Mouse (Mus musculus): ENCODE results near the gene Dus4l. TPM values are rescaled to one million over a fixed set of nuclear protein-coding genes. Genes with fewer than 3 reads are reported as not detected.
"Not testable (repeated sequence)": the region's sequence is repeated elsewhere in the genome, so short reads cannot be mapped to it uniquely, and the experiment has no call there.

Dus4l gene
- 1 to 10 TPM; 6.5 to 8.3 TPM for total RNA-seq (2021)

DNA sequence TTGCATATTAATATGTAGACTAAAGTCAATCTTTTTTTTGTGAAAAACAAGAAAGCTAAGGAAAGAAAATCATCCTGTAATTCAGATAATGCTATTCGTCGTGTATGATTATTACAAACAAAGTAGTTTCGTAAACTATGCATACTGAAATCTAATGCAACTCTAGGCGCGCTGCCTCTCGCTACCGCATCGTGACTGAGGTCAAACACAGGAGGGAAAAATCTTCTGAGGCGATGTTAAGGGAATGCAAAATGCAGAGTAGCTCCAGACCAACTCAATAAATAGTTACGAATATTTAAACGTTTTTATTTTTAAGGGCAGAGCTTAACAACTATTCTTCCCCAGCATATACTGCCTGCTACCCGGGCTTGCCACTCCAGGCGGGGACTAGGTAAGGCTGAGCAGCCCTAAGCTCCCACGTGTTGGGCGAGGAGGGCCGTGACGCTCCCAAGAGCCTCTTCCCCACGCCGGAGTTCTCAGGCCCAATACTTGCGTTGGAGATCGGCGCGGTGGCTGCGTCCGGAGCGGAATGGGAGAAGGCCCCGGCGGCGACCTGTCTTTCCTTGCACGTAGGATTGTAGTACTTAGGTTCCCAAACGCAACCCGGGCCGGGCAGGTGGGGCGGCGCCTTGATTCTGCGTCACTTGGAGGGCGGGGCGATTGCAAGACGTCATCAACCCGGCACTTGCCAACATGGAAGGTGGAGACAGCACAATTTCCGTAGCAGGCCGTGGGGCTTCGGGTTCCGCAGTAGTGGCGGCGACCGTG is at the start of gene Dus4l, which contains the start of gene Cog5:
Gene Dus4l, minus strand, starts transcription at position 630 of the 768 bp plus-strand sequence.
Gene Cog5, plus strand, starts transcription at position 673 of the 768 bp plus-strand sequence.
- intact Hi-C loops (cut with DNase I): loop anchor here (5.0 kb wide), 1 partner anchor 142 kb away; no protein-coding TSS in a partner anchor
- peak; percentile 99 for DNase-seq (ENCODE audit: low spot score in 2 of 2)

DNA sequence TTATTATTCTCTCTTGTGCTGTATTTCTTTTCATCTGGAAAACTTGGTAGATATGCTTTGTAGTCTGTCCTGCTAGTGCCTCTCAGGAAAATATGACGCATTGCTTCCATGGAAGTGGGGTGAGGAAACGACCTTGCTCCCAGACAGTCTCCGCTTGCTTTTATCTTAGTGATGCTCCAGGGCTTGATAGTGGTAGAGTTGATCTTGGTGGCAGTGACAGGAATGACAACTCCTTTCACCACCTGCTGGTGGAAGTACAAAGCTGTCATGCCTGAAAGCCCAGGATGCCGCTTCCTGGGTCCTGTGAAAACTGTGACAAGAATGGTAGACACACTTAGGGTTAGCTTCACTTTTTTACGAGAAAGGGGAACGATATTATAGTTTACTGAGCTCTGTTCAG is 49.3 kb upstream of the Dus4l start:
- DNase-seq (ENCODE audit: low spot score in 2 of 2): no peak
- intact Hi-C loops (cut with DNase I): no loop called here

GRCm38 (mm10) chr12:31701411-31701810 is 46.8 kb upstream of the Dus4l start:
- intact Hi-C loops (cut with DNase I): no loop called here
- no peak for DNase-seq (ENCODE audit: low spot score in 2 of 2)

- intact Hi-C loops (cut with DNase I): no loop called here
- no peak for DNase-seq (ENCODE audit: low spot score in 2 of 2)
Measured at GRCm38 (mm10) chr12:31700623-31701347, 46.2 kb upstream of the Dus4l start.

DNA sequence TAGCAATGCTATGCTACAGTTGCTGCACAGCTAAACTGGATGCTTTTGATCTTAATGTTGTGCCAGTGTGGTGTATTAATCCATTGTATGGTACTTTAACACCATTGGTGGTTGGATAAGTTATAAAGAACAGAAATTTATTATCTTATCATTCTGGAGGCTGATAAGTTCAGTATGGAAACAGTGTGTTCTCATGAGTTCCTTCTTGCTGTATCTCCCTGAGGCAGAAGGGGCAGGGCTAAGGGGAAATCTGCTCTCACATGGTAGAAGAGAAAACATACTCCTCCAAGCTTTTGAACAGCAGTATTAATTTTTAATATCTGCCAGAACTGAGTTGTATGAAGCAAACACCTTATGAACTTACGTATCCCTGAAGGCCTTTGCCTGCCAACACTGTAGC is 38.7 kb upstream of the Dus4l start:
- DNase-seq (ENCODE audit: low spot score in 2 of 2): no peak
- intact Hi-C loops (cut with DNase I): no loop called here

DNA sequence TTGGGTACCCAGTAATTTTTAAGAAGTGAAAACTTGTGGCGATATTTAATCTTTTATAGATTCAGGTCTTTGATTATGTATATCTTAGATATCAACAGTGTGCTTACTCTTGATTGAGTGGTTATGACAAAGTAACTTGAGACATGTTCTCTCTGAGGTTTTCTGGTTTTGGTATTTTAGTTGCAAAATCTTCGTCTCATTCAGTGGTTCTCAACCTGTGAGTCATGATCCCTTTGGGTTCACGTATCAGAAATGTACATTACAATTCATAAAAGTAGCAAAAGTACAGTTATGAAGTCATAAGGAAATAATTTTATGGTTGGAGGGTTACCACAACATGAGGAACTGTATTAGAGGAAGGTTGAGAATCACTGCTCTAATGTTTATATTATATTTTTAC is 32.1 kb upstream of the Dus4l start:
- intact Hi-C loops (cut with DNase I): no loop called here
- no peak for DNase-seq (ENCODE audit: low spot score in 2 of 2)

DNA sequence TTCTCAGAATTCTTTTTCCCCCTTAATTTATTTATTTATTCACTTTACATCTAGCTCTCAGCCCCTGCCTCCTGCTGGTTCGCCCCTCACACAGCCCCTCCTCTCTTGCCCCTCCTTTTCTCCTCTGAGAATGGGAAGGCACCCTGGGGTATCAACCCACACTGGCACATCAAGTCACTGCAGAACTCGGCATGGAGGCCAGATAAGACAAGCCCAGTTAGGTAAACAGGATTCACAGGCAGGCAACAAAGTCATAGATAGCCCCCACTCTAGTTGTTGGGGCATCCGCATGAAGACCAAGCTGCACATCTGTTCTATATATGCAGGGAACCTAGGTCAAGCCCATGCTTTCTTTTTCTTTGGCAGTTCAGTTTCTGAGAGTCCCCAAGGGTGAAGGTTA is 12.6 kb upstream of the Dus4l start:
- DNase-seq (ENCODE audit: low spot score in 2 of 2): no peak
- intact Hi-C loops (cut with DNase I): no loop called here

GRCm38 (mm10) chr12:31665999-31666398 is 11.4 kb upstream of the Dus4l start:
- intact Hi-C loops (cut with DNase I): no loop called here
- no peak for DNase-seq (ENCODE audit: low spot score in 2 of 2)

DNA sequence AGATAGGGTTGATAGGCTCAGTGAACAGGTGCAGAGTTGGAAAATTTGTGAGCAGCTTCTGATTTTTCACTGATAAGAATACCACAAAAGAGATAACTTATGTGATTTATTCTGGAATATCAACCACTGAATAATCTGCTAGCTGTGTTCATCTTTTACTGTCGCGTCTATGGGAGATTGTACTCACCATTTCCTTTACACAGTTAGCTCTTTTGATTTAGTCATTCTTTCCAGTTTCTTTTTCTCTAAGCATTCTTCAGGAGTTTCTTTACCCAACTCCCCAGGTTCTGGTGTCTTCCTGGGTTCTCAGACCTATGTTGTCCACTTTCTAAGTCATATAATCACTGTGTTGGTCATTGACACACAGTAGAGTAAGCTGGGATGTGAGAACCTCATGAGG is 2.2 kb upstream of the Dus4l start:
- intact Hi-C loops (cut with DNase I): loop anchor here (5.0 kb wide), 1 partner anchor 270 kb away; no protein-coding TSS in a partner anchor

GRCm38 (mm10) chr12:31654965-31655477 is 395 bp upstream of the Dus4l start:
- intact Hi-C loops (cut with DNase I): loop anchor here (5.0 kb wide), 2 partner anchors 143 to 272 kb away; no protein-coding TSS in a partner anchor
- DNase-seq (ENCODE audit: low spot score in 2 of 2): no peak

More for the DNA sequence above, 2.2 kb upstream of the Dus4l start:
- DNase-seq (ENCODE audit: low spot score in 2 of 2): no peak

GRCm38 (mm10) chr12:31653611-31654010 is 1.0 kb downstream of the Dus4l start:
- no peak for DNase-seq (ENCODE audit: low spot score in 2 of 2)
- intact Hi-C loops (cut with DNase I): loop anchor here (5.0 kb wide), 1 partner anchor 141 kb away; no protein-coding TSS in a partner anchor

DNA sequence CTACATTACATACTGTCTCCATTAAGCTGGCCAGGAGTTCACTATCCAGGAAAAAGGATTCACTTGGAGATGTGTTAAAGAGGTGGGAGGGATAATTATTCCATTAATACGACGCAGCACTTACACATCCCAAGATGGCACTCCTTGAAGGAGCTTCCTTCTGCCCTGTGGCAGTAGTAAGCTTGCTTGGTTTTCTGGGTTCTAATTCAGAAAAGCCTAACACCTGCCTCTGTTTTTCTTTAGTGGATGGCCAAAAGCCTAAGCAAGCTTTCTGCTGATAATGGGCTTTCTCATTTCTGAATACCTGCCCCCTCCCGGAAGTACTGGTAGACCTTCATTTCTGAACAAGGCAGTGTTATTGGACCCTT is 19.4 kb downstream of the Dus4l start:
- no peak for DNase-seq (ENCODE audit: low spot score in 2 of 2)
- intact Hi-C loops (cut with DNase I): loop anchor here (10.0 kb wide), 2 partner anchors 130 to 300 kb away; no protein-coding TSS in a partner anchor

DNA sequence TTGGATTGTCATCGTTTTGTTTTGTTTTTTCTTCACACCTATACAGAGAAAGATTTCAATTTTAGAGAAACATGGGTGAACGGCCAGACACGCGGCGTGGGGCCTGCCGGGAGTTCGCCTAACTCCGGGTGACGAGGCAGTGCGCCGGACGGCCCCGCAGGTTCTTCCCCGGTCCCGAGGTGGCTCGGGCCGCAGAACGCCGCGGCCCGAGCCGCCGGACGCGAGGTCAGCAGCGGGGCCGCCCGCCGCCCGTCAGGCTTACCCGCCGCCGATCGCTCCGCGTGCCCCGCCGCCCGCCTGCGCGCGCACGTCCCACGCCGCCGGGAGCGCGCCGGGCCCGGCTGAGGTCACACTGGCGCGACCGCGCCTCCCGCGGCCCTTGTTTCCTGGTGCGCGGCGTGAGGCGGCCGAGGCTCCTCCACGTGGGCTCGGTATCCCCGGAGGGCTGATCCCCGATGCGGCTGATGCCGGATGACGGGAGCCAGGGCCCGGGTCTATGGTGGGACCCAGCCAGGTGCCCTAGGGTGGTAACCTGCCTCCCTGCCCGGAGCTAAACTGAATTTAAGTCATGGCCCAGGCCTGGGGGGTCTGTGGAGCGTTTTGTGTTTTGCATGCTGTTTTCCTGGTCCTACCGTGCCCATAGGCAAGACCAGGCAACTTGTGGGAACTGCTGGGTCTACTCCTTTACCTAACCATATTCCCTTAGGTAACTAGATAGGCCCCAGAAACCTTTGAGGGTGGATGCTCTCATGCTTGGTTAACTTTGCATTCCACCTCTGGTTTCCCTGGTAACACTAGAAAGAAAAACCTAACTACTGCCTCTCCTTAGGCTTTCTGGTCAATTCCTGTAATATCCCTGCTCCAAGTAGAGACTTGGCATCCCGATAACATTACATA is 20.0 kb downstream of the Dus4l start, which contains the start of gene Bcap29:
Gene Bcap29, minus strand, starts transcription at position 316 of the 897 bp plus-strand sequence.
- intact Hi-C loops (cut with DNase I): loop anchor here (10.0 kb wide), 2 partner anchors 130 to 300 kb away; no protein-coding TSS in a partner anchor

DNA sequence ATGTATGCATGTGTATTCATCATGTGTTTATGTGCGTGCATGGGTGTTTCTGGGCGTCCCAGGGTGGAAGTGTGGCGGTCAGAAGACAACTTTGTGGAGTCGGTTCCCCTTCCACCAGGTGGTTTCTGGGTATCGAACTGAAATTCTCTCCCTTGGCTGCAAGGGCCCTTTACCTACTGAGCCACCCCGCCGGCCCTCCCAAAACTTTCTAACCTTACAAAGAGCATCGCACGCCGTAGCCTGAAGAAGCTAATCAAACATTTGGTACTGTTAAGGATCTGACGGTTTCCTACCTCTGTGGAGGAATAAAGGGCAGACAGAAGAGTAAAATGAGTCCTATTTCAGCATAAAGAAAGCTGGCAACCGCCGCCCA is 20.7 kb downstream of the Dus4l start:
- no peak for DNase-seq (ENCODE audit: low spot score in 2 of 2)
- intact Hi-C loops (cut with DNase I): loop anchor here (10.0 kb wide), 2 partner anchors 129 to 301 kb away; no protein-coding TSS in a partner anchor

More for the DNA sequence above, 20.0 kb downstream of the Dus4l start, which contains the start of gene Bcap29:
- peak; percentile 60 to 71 for DNase-seq (ENCODE audit: low spot score in 2 of 2)

DNA sequence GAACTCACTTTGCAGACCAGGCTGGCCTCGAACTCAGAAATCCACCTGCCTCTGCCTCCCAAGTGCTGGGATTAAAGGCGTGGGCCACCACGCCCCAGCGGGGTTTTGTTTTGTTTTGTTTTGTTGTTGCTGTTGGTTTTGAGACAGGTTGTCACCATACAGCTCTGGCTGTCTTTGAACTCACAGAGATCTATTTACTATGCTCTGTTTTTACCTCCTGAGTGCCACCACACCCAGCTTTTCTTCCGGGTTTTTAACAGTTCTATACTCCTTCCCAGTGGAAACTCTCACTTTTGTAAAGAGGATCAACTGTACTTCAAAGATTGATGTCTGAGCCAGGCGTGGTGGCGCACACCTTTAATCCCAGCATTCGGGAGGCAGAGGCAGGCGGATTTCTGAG is 26.2 kb downstream of the Dus4l start:
- DNase-seq (ENCODE audit: low spot score in 2 of 2); intact Hi-C loops (cut with DNase I): not testable (repeated sequence)

GRCm38 (mm10) chr12:31625016-31625415 is 29.6 kb downstream of the Dus4l start:
- intact Hi-C loops (cut with DNase I): no loop called here
- no peak for DNase-seq (ENCODE audit: low spot score in 2 of 2)

DNA sequence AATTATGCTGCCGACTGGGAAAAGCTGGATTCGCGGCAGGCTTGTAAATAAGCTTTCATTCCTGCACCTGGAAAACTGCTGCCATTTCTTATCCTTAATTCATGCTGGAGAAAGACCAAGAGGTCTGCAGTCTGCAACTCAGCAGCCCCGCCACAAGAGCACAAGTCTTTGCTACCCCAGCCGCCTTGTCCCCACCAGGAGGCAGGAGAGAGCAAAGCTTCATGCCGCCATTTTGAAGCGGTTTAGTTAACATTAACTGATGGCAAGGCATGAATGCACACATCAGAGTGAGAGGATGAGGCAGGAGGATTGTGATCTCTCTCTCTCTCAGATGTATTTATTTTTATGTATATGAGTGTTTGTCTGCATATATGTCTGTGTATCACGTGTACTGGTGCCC is 34.5 kb downstream of the Dus4l start:
- intact Hi-C loops (cut with DNase I): no loop called here
- DNase-seq (ENCODE audit: low spot score in 2 of 2): no peak

- no peak for DNase-seq (ENCODE audit: low spot score in 2 of 2)
- intact Hi-C loops (cut with DNase I): no loop called here
Measured at GRCm38 (mm10) chr12:31613353-31613752, 41.3 kb downstream of the Dus4l start.

GRCm38 (mm10) chr12:31608138-31608537 is 46.5 kb downstream of the Dus4l start:
- intact Hi-C loops (cut with DNase I): no loop called here

More at GRCm38 (mm10) chr12:31608138-31608537, 46.5 kb downstream of the Dus4l start:
- DNase-seq (ENCODE audit: low spot score in 2 of 2): no peak

Measured in left cerebral cortex, postnatal 36 days (tissue).